Mouse (Mus musculus) ES-Bruce4 (cell line): ENCODE results near the gene Mast4.

ENCODE experiments used
- CTCF ChIP-seq: IDR thresholded peaks from one replicate; pipeline ENCODE4 v1.8.1; 2011; ENCODE audit warnings: low read depth, low read length
- EP300 ChIP-seq: IDR thresholded peaks from 2 replicates; pipeline ENCODE4 v1.6.1; 2011; ENCODE audit warnings: low read depth, low read length; ENCODE audit not compliant: insufficient read depth
- POLR2A ChIP-seq: IDR thresholded peaks from one replicate; pipeline ENCODE4 v1.8.1; 2011; ENCODE audit warnings: low read length; ENCODE audit not compliant: insufficient read depth

DNA sequence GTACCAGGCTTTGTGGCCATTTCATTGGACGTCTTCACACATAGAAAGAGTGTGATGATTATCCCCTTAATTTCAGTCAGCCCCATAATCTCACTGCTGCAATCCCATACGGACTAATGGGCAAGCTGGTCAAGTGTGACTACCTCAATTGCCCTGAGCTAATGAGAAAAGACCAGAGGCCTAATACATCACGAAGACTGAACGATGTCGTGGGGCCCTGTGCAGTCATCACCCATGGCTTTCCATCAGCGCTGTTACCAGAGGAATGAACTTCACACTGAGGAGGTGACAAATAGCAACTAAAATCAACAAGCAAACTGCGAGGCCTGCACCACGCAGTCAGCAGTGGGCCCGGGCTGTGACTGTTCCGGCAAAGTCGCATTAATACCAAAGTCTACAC, 344.7 kb downstream of the Mast4 start:
- no peak for TF ChIP-seq EP300
- TF ChIP-seq POLR2A = no peak
- no peak for TF ChIP-seq CTCF
